Mouse (Mus musculus) urinary bladder, adult 18-20 months (tissue): ENCODE measurements around the gene Col23a1.
"Not testable (repeated sequence)": the region's sequence is repeated elsewhere in the genome, so short reads cannot be mapped to it uniquely, and the experiment has no call there.

Experiments
- DNase-seq, 2 experiments: peaks; one replicate each; pipeline ENCODE4 v3.0.0; 2022; ENCODE audit warnings: low spot score in 2 of 2, mixed read lengths in 2 of 2

Col23a1 gene

DNA sequence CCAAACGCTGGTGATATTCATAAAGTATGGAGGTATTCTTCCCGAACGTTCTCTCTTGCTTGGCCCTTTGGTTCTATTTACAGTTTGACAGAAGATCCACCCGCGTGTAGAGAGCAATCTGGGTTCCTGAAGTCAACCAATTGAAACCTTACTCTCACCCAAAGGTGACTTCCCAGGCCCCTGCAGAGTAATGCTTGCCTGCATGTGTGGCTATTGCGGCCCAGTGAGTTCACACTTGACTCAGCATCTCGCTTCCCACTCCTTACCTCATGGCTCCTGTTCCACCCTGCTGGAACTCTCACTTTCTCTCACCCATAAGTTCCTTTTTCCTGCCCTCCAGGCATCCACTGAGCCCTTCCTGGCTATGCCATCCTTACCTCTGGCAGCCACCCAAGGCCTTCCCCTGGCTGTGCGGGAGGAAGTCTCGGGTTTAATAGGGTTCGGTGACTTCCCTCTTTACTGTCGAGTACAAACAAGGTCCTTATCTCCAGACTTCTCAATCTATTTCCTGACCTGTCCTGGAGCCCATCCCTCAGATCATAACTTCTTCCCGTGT, 38.7 kb downstream of the Col23a1 start:
- DNase-seq: no peak

DNA sequence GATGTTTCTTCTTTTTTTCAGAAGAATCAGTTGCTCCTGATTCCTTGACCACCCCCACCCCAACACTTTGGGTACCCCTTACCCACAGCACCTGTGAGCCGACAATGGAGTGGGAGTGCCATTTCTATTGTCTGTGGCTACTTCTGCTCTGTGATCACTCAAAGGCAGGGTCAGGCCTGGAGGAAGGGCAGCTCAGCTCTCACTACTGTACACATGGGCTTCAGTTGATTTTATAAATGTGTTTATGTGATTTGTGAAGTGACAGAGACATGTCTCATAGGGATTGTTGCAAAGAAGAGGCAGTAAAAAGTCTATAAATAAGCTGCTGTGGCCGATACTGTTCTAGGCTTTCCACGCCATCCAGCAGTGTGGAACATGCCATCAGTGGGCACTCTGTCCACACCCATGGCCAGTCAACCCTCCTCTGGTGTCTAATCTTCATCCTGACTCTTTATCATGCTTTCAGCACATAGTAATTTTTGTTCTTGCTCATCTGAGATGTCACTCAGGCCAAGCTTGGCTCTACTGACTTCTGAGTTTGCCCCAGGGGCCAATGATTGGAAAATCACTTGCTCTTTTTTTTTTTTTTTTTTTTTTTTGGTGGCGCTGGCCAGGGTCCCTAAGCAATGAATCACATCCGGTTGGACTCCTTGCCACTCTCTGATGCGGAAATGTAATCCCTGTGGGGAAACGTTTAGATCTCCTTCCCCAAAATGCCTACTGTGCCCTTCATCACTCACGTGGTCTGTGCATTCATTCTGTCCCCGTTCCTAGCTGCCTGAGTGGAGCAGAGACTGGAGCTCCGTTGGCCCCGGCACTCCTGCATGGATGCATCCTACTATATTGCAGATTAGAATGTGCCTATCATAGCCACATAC, 40.4 kb downstream of the Col23a1 start:
- DNase-seq: no peak

DNA sequence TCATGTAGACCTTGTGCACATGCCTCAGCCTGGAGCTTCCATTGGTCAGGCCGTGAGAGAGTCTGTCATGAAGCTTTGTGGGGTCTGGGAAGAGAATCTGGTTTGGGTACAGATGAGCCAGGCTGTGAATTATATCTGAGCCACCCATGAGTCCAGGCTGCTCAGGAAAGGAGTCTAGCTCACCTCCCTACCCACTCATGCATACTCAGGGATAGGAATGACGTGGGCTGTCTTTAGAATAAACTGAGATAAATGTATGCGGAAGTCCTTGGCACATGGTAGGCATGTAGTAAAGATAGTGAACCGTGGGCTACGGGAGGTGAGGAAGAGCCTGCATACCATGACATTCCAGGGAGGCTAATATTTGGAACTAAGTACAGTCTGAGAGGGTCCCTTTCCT, 44.3 kb downstream of the Col23a1 start:
- DNase-seq: no peak

GRCm38 (mm10) chr11:51337585-51337984, 47.9 kb downstream of the Col23a1 start:
- no peak for DNase-seq

DNA sequence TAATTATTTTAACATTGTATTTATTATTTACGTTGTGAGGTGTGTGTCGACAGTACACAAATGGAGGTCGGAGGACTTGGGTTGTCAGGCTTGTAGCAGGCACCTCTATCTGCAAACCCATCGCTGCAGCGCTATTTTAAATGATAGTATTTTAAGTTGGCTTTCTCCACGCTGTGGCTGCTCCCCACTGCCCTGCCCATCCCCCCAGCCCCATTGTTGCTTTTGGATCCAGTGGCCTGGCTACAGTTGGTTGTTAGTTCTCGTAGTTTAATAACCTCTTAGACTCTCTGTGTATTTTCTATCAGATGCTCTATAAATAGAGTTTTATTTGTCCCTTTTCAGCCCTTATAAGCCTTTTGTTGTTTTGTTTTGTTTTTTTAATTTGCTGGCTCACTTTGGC, 48.7 kb downstream of the Col23a1 start:
- no peak for DNase-seq

DNA sequence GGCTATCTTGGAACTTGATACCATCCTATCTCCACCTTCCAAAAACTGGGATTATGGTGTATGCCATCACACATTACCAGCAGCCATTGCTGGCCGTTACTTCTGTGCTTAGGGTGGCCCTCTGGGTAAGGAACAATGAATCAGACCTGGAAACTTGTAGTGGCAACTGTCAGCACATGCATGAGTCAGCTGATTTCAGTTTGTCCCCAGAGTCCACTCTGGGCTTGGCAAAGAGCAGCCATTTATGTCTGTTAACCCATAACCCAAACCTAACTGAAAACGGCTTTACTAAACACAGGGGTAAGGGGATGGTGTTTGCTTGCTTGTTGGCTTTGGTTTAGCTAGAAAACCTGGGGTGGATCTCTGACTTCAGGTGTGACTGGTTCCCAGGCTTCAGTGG, 51.4 kb downstream of the Col23a1 start:
- no peak for DNase-seq

DNA sequence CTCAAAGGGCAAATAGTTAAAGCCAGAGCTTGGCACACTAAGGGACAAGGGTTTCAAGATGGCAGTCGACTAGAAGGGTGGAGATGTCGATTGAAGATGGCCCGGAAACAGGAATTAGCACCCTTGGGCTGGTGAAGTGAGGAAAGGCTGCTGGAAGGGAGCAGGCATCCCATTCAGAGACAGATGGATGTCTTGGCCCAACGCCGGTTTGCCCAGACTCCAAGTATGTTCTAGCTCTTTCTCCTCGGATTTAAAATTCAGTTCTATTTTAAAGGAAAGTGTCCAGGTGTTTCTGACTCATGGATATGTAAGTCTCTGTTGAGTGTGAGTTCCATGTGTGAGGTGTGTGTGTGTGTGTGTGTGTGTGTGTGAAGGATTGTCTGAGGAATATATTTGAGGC, 53.1 kb downstream of the Col23a1 start:
- DNase-seq: no peak

GRCm38 (mm10) chr11:51343312-51343711, 53.6 kb downstream of the Col23a1 start:
- no peak for DNase-seq

GRCm38 (mm10) chr11:51343728-51344289, 54.1 kb downstream of the Col23a1 start:
- no peak for DNase-seq

GRCm38 (mm10) chr11:51345481-51346465, 56.1 kb downstream of the Col23a1 start:
- DNase-seq: no peak

- DNase-seq: no peak
Observed at GRCm38 (mm10) chr11:51347756-51348155, 58.0 kb downstream of the Col23a1 start.

- DNase-seq: no peak
Observed at GRCm38 (mm10) chr11:51349665-51350064, 59.9 kb downstream of the Col23a1 start.

DNA sequence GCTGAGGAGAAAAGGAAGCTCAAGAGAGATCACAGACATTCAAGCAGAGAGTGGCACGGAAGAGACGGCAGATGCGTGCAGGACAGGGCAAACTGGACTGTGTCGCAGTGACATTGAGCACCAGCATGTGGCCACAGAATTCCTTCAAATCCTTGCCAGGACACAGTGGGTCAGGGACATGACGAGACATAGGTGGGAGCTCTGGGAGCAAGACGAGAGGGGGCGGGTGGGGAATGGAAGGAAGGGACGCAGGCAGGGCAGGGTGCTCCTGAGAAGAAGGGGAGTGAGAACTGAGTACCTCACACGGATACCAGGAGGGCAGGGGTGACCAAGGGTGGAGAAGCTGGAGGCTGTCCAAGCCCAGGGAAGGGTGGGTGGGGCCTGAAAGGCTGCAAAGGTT, 61.4 kb downstream of the Col23a1 start:
- no peak for DNase-seq

DNA sequence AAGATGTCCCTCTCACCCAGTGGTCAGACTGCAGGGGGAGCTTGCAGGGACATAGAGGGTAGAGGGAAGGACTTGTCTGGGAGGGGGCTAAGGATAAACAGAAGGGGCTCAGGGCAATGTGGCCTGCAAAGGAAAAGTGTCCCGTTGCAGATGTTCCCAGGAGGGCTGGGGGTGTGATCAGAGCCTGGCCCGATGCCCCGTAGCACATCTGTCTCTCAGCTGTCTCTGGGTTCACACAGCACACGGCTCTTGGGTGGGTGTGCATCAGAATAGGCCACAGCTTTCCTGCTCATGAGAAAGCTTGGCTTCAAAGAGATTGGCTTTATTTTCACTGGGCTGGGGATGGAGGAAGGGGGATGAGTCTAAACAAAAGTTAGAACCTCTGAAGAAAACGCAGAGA, 62.1 kb downstream of the Col23a1 start:
- DNase-seq: no peak

DNA sequence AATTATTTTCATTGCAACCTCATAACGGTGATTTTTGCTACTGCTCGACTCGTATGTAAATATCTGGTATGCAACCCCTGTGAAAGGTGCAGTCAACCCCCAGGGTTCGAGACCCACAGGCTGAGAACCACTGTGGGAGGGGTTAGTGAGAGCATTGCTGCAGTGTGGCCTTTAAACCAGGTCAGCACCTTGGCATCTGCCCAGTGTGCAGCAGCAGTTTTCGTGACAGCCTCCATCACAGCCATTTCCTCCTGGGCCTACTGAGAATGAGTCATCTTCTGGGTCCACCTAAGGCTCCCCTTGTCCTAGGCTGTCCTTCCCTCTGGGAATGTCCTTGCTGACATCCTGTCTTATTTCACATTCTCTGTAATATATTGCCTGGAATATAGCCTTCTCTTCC, 64.0 kb downstream of the Col23a1 start:
- DNase-seq: no peak

DNA sequence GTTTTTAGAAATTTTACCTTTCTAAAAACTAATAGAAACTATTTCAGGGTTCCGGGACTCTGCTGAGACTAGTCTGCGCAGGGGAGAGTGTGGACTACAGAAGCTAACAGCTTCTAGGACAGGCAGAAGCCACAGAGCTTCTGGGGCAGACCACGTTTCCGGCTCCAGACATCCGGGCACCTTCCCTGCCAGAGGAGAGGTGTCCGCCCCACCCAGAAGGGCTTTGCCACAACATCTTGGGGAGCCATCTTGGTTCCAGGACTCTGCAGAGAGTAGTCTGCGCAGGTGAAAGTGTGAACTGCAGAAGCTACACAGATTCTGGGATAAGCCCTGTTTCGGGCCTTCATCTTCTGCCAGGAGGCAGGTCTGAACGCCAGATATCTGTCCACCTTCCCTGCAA, 69.3 kb downstream of the Col23a1 start:
- not testable (repeated sequence) for DNase-seq

- no peak for DNase-seq
Observed at GRCm38 (mm10) chr11:51364353-51364752, 74.6 kb downstream of the Col23a1 start.

DNA sequence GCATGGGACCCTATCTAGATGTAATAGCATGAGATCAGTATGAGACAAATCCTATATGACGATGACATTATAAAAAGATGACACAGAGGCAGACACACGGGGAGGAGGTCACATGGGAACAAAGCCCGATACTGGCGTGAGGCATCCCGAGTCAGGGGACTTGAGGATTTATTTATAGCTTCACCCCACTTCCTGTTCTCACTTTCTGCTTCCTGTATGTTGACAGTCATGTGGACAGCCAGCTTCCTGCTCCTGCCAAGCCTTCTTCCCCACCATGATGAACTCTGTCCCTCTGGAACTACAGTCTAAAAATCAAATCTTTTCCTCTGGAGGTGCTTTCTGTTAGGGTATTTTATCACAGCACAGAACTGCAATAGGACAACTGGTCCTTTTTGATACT, 77.6 kb downstream of the Col23a1 start:
- no peak for DNase-seq

DNA sequence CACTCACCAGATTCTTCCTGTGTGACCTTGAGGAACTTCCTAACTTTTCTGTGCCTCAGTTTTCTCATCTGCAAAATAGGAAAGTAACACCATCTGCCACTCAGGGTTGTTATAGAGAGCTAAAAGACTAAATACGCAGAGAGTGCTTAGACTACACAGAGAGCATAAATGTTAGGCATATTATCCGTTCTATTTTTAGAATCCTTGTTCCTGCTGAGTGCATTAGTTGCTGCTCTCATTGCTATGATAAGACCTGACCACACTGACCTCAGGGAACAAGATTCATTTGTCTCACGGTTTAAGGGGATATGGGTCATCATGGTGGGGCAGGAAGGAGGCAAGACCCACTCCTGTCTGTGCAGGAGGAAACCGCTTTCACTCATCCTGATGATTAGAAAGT, 80.6 kb downstream of the Col23a1 start:
- DNase-seq: no peak

DNA sequence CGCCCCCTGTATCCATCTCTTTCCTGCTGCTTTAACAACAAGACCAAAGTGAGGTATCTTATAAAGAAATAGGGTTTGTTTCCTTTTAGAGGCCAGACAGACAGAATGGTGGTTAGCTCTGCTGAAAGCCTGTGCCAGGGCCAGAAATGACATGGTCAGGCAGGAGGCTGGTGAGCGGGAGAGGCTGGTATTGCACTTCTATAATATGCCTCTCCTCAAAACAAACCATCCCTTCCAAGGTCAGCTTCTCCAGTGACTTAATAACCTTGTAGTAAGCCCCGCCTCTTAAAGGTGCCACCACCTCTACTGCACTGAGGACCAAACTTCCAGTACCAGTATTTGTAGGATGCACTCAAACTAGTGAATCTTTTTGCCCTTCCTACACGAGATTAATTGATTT, 81.6 kb downstream of the Col23a1 start:
- no peak for DNase-seq

GRCm38 (mm10) chr11:51371926-51372325, 82.2 kb downstream of the Col23a1 start:
- no peak for DNase-seq

- no peak for DNase-seq
Observed at GRCm38 (mm10) chr11:51377199-51377598, 87.5 kb downstream of the Col23a1 start.
